ENCODE assay signal across 30 mouse cellular contexts in genomic region chr11:97286973-97287372, GRCm38 (mm10). TPM values are rescaled to one million over a fixed set of nuclear protein-coding genes. Genes with fewer than 3 reads are reported as not detected.
DNase-seq lines count a peak whose midpoint lies in the region; ATAC-seq and TF ChIP-seq lines count a peak whose summit lies in the region.
"Had no signal": no experiment of that assay in that cellular context is flagged by ENCODE, and none has a peak within 500 bp of the region (broad histone marks: within the 10 kb centered on the region; RNA-seq: fewer than 3 reads in every experiment).

No protein-coding gene starts in this region.

- ATAC-seq in forebrain, embryonic 11.5 days (replicated peaks; ENCODE audit: low FRiP score) = no peak
- ATAC-seq: activated CD4-positive, CD25-positive, alpha-beta regulatory T cell, adult 4 months; forebrain, embryonic 13.5 days; forebrain, embryonic 16.5 days; hindbrain, postnatal 0 days; inflammation-experienced regulatory T-cells, adult 6 months; intestine, embryonic 16.5 days; Patski had no signal

- TF ChIP-seq CTCF in E14TG2a.4 (conservative IDR thresholded peaks at IDR 0.05; ENCODE audit: low read length) = no peak
- no peak for TF ChIP-seq CTCF in layer of hippocampus, adult 2 months (conservative IDR thresholded peaks at IDR 0.05)

- no peaks in the 10 kb centered on the region for H3K9me3 ChIP-seq in E14TG2a.4 (ENCODE audit: low read length)
- H3K9me3 ChIP-seq in forebrain, embryonic 11.5 days (ENCODE audit: control insufficient read depth, low read length) = no peaks in the 10 kb centered on the region
- H3K9me3 ChIP-seq: forebrain, embryonic 13.5 days; G1E; heart, embryonic 10.5 days; heart, embryonic 13.5 days had no signal

- H3K4me2 ChIP-seq in forebrain, embryonic 11.5 days (ENCODE audit: low read depth, low read length, severe bottlenecking) = no peak overlapping the region
- H3K4me2 ChIP-seq: forebrain, embryonic 13.5 days; heart, embryonic 13.5 days; hindbrain, embryonic 14.5 days had no signal

- H3K4me3 ChIP-seq in E14TG2a.4 (replicated peaks; ENCODE audit: low read length) = peak overlapping the region; percentile 50
- no peak overlapping the region for H3K4me3 ChIP-seq in forebrain, embryonic 11.5 days (ENCODE audit: low read depth, low read length)
- no peak overlapping the region for H3K4me3 ChIP-seq in layer of hippocampus, adult 2 months
- H3K4me3 ChIP-seq: erythroblast, embryonic 14.5 days; forebrain, embryonic 13.5 days; heart, adult 2 months; heart, embryonic 10.5 days; heart, embryonic 13.5 days had no signal

- H3K36me3 ChIP-seq in E14TG2a.4 (ENCODE audit: insufficient read depth, low read length) = no peaks in the 10 kb centered on the region
- H3K36me3 ChIP-seq in forebrain, embryonic 11.5 days (ENCODE audit: control insufficient read depth, insufficient read depth, low read length) = no peaks in the 10 kb centered on the region
- H3K36me3 ChIP-seq: G1E; heart, embryonic 10.5 days; heart, embryonic 13.5 days had no signal

- no peaks in the 10 kb centered on the region for H3K27me3 ChIP-seq in E14TG2a.4 (ENCODE audit: insufficient read depth, low read length)
- no peaks in the 10 kb centered on the region for H3K27me3 ChIP-seq in forebrain, embryonic 11.5 days (ENCODE audit: control insufficient read depth, insufficient read depth, low read length)
- H3K27me3 ChIP-seq: forebrain, embryonic 13.5 days; heart, embryonic 13.5 days; Patski had no signal

- H3K9ac ChIP-seq in forebrain, embryonic 11.5 days (ENCODE audit: low read length) = no peak overlapping the region
- H3K9ac ChIP-seq: forebrain, embryonic 13.5 days; heart, embryonic 13.5 days; hindbrain, embryonic 14.5 days had no signal

- WGBS in forebrain, embryonic 11.5 days = 51% methylated on average over 6 of the region's 6 CpGs

- peak; percentile 65 for DNase-seq in ES-CJ7 (ENCODE audit: low read depth, low spot score)
- peak; percentile 48 for DNase-seq in ZHBTc4 (ENCODE audit: low read depth, low spot score)
- no peak for DNase-seq in forebrain, embryonic 11.5 days (ENCODE audit: low spot score)
- DNase-seq in layer of hippocampus, adult 2 months (ENCODE audit: low spot score in 2 of 2) = no peak
- no peak for DNase-seq in ovary, postnatal 10 days (ENCODE audit: low spot score)
- DNase-seq: adrenal gland, postnatal 10 days; adrenal gland, postnatal 36 days; cerebellum, adult 2 months; cerebellum, adult 9-11 months; cerebellum, postnatal 36 days; embryo, embryonic 11 days; gastrocnemius, postnatal 10 days; gastrocnemius, postnatal 36 days; heart, adult 2 months; heart, postnatal 14 days; heart, postnatal 4 days; kidney, adult 18-20 months had no signal

- no peak overlapping the region for H3K27ac ChIP-seq in forebrain, embryonic 11.5 days (ENCODE audit: low read depth, low read length)
- no peak overlapping the region for H3K27ac ChIP-seq in layer of hippocampus, adult 2 months
- H3K27ac ChIP-seq: forebrain, embryonic 13.5 days; heart, adult 2 months; heart, embryonic 10.5 days; hindbrain, embryonic 14.5 days; hindbrain, postnatal 0 days had no signal

- H3K4me1 ChIP-seq in E14TG2a.4 (replicated peaks; ENCODE audit: low read depth, low read length) = peaks cover 95% of the 10 kb centered on the region
- 0 out of 2 replicates have a peak, but pooled peaks cover 2% of the 10 kb centered on the region for H3K4me1 ChIP-seq in forebrain, embryonic 11.5 days (replicated peaks; ENCODE audit: control insufficient read depth, insufficient read depth, low read length)

RNA-seq across cellular contexts. Expression of gene Npepps, which starts 6.5 kb away (rescaled TPM):
- 108 and 122 TPM in 2 replicates for polyA plus RNA-seq in forebrain, embryonic 11.5 days (2014; fragmentation: Nextera tagmentation; extraction: Ambion mirVana)
- 100 to 1,000 TPM; 142 to 151 TPM for total RNA-seq in layer of hippocampus, adult 2 months (2021)

RNA-seq across cellular contexts. Expression of gene Mrpl45, which starts 28.5 kb away (rescaled TPM):
- polyA plus RNA-seq in forebrain, embryonic 11.5 days (2014; fragmentation: Nextera tagmentation; extraction: Ambion mirVana) = 55.9 and 59.9 TPM in 2 replicates
- 10 to 100 TPM; 24.9 to 30.3 TPM for total RNA-seq in layer of hippocampus, adult 2 months (2021)

Comparison
In these comparisons a context has a peak if more than half of its experiments do, and no peak if none do; other contexts are left out.
1. DNase-seq: peak in ES-CJ7 (single experiment) and ZHBTc4 (single experiment); none in forebrain, embryonic 11.5 days (single experiment), layer of hippocampus, adult 2 months (0 of 2) and ovary, postnatal 10 days (single experiment).